Mouse (Mus musculus): ENCODE data around the gene Nrbf2.

The Nrbf2 gene

GRCm38 (mm10) chr10:67295331-67295730, 10.2 kb upstream of the Nrbf2 start:
- DNase-seq (ENCODE audit: low read depth, low spot score) = no peak

- no peak for DNase-seq (ENCODE audit: low read depth, low spot score)
These were observed 6.0 kb upstream of the Nrbf2 start for GRCm38 (mm10) chr10:67291087-67291486.

GRCm38 (mm10) chr10:67290622-67291021, 5.5 kb upstream of the Nrbf2 start:
- no peak for DNase-seq (ENCODE audit: low read depth, low spot score)

- DNase-seq (ENCODE audit: low read depth, low spot score) = no peak
These were observed 2.8 kb upstream of the Nrbf2 start for GRCm38 (mm10) chr10:67287877-67288276.

- DNase-seq (ENCODE audit: low read depth, low spot score) = no peak
These were observed 337 bp downstream of the Nrbf2 start for GRCm38 (mm10) chr10:67284761-67285175.

GRCm38 (mm10) chr10:67284311-67284710, 794 bp downstream of the Nrbf2 start:
- DNase-seq (ENCODE audit: low read depth, low spot score) = no peak

GRCm38 (mm10) chr10:67283516-67283915, 1.6 kb downstream of the Nrbf2 start:
- no peak for DNase-seq (ENCODE audit: low read depth, low spot score)

- DNase-seq (ENCODE audit: low read depth, low spot score) = no peak
These were observed 2.6 kb downstream of the Nrbf2 start for GRCm38 (mm10) chr10:67282531-67282930.

GRCm38 (mm10) chr10:67281852-67282251, 3.3 kb downstream of the Nrbf2 start:
- DNase-seq (ENCODE audit: low read depth, low spot score) = no peak

- no peak for DNase-seq (ENCODE audit: low read depth, low spot score)
These were observed 9.2 kb downstream of the Nrbf2 start for GRCm38 (mm10) chr10:67275916-67276315.

GRCm38 (mm10) chr10:67264852-67265251, 20.3 kb downstream of the Nrbf2 start:
- DNase-seq (ENCODE audit: low read depth, low spot score) = no peak

- DNase-seq (ENCODE audit: low read depth, low spot score) = no peak
These were observed 32.0 kb downstream of the Nrbf2 start for GRCm38 (mm10) chr10:67253115-67253514.

GRCm38 (mm10) chr10:67252353-67252752, 32.8 kb downstream of the Nrbf2 start:
- DNase-seq (ENCODE audit: low read depth, low spot score) = no peak

- no peak for DNase-seq (ENCODE audit: low read depth, low spot score)
These were observed 34.3 kb downstream of the Nrbf2 start for GRCm38 (mm10) chr10:67250846-67251245.

- DNase-seq (ENCODE audit: low read depth, low spot score) = no peak
These were observed 35.6 kb downstream of the Nrbf2 start for GRCm38 (mm10) chr10:67249486-67249885.

GRCm38 (mm10) chr10:67247145-67247544, 38.0 kb downstream of the Nrbf2 start:
- no peak for DNase-seq (ENCODE audit: low read depth, low spot score)

GRCm38 (mm10) chr10:67230439-67230838, 54.7 kb downstream of the Nrbf2 start:
- no peak for DNase-seq (ENCODE audit: low read depth, low spot score)

GRCm38 (mm10) chr10:67226543-67226942, 58.6 kb downstream of the Nrbf2 start:
- DNase-seq (ENCODE audit: low read depth, low spot score) = no peak

- DNase-seq (ENCODE audit: low read depth, low spot score) = no peak
These were observed 59.0 kb downstream of the Nrbf2 start for GRCm38 (mm10) chr10:67226109-67226508.

- no peak for DNase-seq (ENCODE audit: low read depth, low spot score)
These were observed 59.6 kb downstream of the Nrbf2 start for GRCm38 (mm10) chr10:67225528-67225927.

GRCm38 (mm10) chr10:67223942-67224341, 61.2 kb downstream of the Nrbf2 start:
- DNase-seq (ENCODE audit: low read depth, low spot score) = no peak

GRCm38 (mm10) chr10:67221284-67221683, 63.8 kb downstream of the Nrbf2 start:
- DNase-seq (ENCODE audit: low read depth, low spot score) = no peak

- no peak for DNase-seq (ENCODE audit: low read depth, low spot score)
These were observed 64.9 kb downstream of the Nrbf2 start for GRCm38 (mm10) chr10:67220251-67220650.

- DNase-seq (ENCODE audit: low read depth, low spot score) = no peak
These were observed 66.1 kb downstream of the Nrbf2 start for GRCm38 (mm10) chr10:67218873-67219565.
